Mouse (Mus musculus) liver, embryonic 11.5 days (tissue): ENCODE results near the gene Timd2. TPM values are rescaled to one million over a fixed set of nuclear protein-coding genes. Genes with fewer than 3 reads are reported as not detected.
"Not testable (repeated sequence)": the region's sequence is repeated elsewhere in the genome, so short reads cannot be mapped to it uniquely, and the experiment has no call there.

Experiments used
- ATAC-seq: fragments of 200-750 bp; cut with Nextera tagmentation; replicated peaks from 2 replicates; pipeline ENCODE4 v1.8.0; 2017; ENCODE audit warnings: moderate number of reproducible peaks, mild to moderate bottlenecking, moderate TSS enrichment, moderate library complexity; ENCODE audit not compliant: low FRiP score
- DNase-seq: peaks from one replicate; pipeline ENCODE4 v3.0.0-alpha.2; 2017; ENCODE audit warnings: low spot score
- H3K27ac ChIP-seq: fragments of 300-500 bp; sonication (generic); 2 replicates; pipeline ENCODE4 v1.5.1; 2014; ENCODE audit warnings: mild to moderate bottlenecking, low read depth, low read length, control low read depth
- H3K27me3 ChIP-seq: fragments of 300-500 bp; sonication (generic); replicated peaks from 2 replicates; pipeline ENCODE4 v1.6.1; 2014; ENCODE audit warnings: low read length, mixed read lengths; ENCODE audit not compliant: control insufficient read depth, insufficient read depth
- H3K36me3 ChIP-seq: fragments of 300-500 bp; sonication (generic); 2 replicates; pipeline ENCODE4 v1.6.1; 2014; ENCODE audit warnings: mild to moderate bottlenecking, low read length, moderate library complexity, mixed read lengths; ENCODE audit not compliant: control insufficient read depth, insufficient read depth
- H3K4me1 ChIP-seq: fragments of 300-500 bp; sonication (generic); replicated peaks from 2 replicates; pipeline ENCODE4 v1.6.1; 2014; ENCODE audit warnings: low read length, mixed read lengths; ENCODE audit not compliant: control insufficient read depth, insufficient read depth
- H3K4me2 ChIP-seq: fragments of 300-500 bp; sonication (generic); 2 replicates; pipeline ENCODE4 v1.6.1; 2014; ENCODE audit warnings: mild to moderate bottlenecking, control low read depth, moderate library complexity
- H3K4me3 ChIP-seq: fragments of 300-500 bp; sonication (generic); 2 replicates; pipeline ENCODE4 v1.5.1; 2014; ENCODE audit warnings: low read depth, low read length, control low read depth
- H3K9ac ChIP-seq: fragments of 300-500 bp; sonication (generic); 2 replicates; pipeline ENCODE4 v1.6.1; 2014; ENCODE audit warnings: low read depth, low read length, control low read depth
- H3K9me3 ChIP-seq: fragments of 300-500 bp; sonication (generic); 2 replicates; pipeline ENCODE4 v1.6.1; 2016; ENCODE audit warnings: low read length, inconsistent platforms, mixed read lengths; ENCODE audit not compliant: control insufficient read depth
- WGBS: fragments of 180-500 bp; shearing (Covaris S2); extraction: QIAGEN DNeasy Blood & Tissue Kit; methylation state at CpG from one replicate; pipeline ENCODE4 v1.1.7; 2014; 5-methylcytosine and 5-hydroxymethylcytosine counted together
- polyA plus RNA-seq: library from polyadenylated mRNA; unstranded; fragments of >200 nt; fragmentation: Nextera tagmentation; extraction: Ambion mirVana; gene quantifications from 2 replicates; pipeline ENCODE4 v1.2.1, GENCODE M21; 2014

Timd2 gene
- 4.8 and 6.7 TPM in 2 replicates for polyA plus RNA-seq

DNA sequence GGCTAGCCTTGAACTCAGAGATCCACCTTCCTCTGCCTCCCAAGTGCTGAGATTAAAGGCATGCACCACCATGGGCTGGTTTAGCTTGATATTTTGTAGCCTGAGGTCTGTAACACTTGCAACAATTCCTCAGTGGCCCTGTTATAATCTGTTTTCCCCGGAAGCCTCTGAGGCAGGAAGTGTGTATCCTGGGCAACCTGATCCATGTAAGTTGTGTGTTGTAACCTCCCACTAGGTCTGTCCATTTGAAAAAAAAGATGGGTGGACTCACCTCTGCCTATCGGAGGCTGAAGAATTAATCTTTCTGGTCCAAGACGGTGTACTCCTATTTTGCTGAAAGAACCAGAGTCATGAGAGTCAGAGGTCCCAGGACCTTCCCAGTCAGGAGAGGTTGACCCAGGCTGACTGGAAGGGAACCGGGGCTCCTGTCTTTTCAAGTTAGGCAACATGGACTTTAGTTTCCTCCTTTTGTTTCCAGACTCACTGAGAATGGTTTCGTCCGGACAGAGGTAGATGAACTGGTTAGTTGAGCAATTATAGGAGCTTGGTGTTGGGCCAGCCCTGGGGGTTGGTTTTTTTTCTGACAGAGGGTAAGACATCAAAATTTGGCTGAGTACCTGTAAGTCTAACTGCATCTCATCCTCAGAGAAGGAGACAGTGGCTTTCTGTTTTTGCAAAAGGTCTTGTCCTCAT lies at the start of gene Timd2:
Gene Timd2, minus strand, starts transcription at position 398 of the 693 bp plus-strand sequence.
- Histone ChIP-seq H3K4me2 (no peak within 1 kb of the TSS), H3K9me3 (no peaks in the 10 kb centered on the region)
- ATAC-seq, result no peak

DNA sequence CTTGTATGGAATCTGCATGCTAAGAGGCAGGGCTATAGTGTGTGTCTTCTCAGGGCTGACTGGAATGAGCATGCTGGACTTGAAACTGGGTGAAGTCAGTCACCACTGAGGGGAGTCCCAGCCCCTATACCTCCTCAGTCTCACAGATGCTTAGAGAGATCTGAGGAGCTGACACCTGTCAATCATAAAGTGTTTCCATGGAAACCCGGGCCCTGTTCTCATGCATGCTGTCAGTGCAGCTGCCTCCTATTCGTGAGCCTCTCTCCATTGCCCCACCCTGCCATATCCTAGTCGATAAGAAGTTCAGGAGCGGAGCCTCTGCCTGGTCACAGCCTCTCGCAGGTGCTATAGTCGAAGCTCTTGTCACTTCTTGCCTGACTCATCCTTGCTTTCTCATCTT lies 48.9 kb upstream of the Timd2 start:
- not testable (repeated sequence) for ATAC-seq, H3K27ac ChIP-seq, DNase-seq, H3K4me3 ChIP-seq, H3K36me3 ChIP-seq, H3K9me3 ChIP-seq, H3K4me2 ChIP-seq, H3K4me1 ChIP-seq, H3K9ac ChIP-seq, H3K27me3 ChIP-seq
- WGBS, result 82% methylated on average over 6 of the region's 6 CpGs

More for the DNA sequence above, at the start of gene Timd2:
- no peaks in the 10 kb centered on the region for H3K27me3 ChIP-seq
- H3K36me3 ChIP-seq, result no peaks in the 10 kb centered on the region
- H3K4me1 ChIP-seq, result no peaks in the 10 kb centered on the region
- no peak within 1 kb of the TSS for H3K4me3 ChIP-seq
- no peak within 1 kb of the TSS for H3K9ac ChIP-seq
- 68% methylated on average over 6 of the region's 6 CpGs for WGBS
- DNase-seq, result no peak
- no peak within 1 kb of the TSS for H3K27ac ChIP-seq

DNA sequence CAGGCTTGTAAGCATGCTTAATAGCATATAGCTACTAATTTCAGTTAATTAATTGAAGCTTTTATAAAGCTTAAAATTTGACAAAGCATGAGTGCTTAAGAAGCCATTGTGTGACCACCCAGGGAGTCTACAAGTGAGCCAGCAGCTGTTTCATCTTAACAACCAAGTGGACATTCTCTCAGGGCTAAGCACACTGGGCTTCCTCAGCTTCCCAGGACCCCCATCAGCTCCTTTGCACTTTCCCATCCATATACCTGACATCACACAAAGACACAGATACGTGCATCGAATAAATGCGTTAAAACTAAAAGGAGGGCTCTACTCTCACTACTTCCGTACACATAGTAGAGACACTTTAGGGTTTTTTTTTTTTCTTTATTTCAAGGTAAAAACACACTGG lies 47.8 kb upstream of the Timd2 start:
- Histone ChIP-seq H3K4me2 (no peak overlapping the region), H3K36me3 (no peaks in the 10 kb centered on the region), H3K9me3 (no peaks in the 10 kb centered on the region), H3K9ac (no peak overlapping the region), H3K4me1 (no peaks in the 10 kb centered on the region), H3K4me3 (no peak overlapping the region), H3K27me3 (no peaks in the 10 kb centered on the region), H3K27ac (no peak overlapping the region)
- DNase-seq (no peak), ATAC-seq (no peak)
- 90% methylated on average over 4 of the region's 4 CpGs for WGBS

DNA sequence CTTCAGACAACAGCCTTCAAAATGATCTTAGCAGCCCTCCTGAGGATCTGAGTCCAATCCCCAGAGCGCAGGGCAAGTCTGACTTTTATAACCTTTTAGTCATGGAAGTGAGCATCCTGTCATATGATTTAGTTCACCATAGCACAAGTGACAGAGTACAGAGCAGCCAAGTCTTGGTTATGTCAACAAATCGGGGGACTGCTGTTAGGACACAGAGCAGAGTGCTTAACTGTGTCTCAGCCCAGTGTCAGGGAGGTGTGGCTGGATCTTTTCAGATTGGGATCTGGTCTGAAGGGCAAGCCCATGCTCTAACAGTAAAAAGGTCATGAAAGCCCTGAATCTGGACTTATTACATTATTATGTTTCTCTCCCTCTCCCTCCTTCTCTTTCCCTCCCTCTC lies 46.8 kb upstream of the Timd2 start:
- Histone ChIP-seq H3K4me3 (no peak overlapping the region), H3K9ac (no peak overlapping the region), H3K4me2 (no peak overlapping the region), H3K36me3 (no peaks in the 10 kb centered on the region), H3K27me3 (no peaks in the 10 kb centered on the region), H3K4me1 (no peaks in the 10 kb centered on the region), H3K27ac (no peak overlapping the region), H3K9me3 (no peaks in the 10 kb centered on the region)
- ATAC-seq (no peak), DNase-seq (no peak)
- 54% methylated on average over 2 of the region's 2 CpGs for WGBS

DNA sequence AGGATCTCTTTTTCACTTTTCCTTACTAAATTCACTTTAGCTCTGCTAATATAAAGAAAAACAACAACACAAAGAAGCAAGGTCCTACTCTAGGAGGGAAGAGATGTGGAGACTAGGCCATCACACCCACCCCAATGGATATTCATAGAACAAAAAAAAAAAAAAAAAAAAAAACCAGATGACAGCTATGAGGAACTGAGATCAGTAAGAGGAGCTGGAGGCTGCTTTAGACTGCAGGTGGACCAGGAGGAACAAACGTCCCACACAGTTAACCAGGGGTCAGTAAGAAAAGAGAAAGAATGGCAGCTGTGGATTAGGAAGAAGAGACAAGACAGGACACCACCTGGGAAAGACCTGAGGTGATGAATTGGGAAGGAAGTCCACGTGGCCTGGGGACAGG lies 41.1 kb upstream of the Timd2 start:
- Histone ChIP-seq H3K9me3 (no peaks in the 10 kb centered on the region), H3K4me3 (no peak overlapping the region), H3K4me1 (no peaks in the 10 kb centered on the region), H3K4me2 (no peak overlapping the region), H3K27me3 (no peaks in the 10 kb centered on the region), H3K36me3 (no peaks in the 10 kb centered on the region), H3K27ac (no peak overlapping the region), H3K9ac (no peak overlapping the region)
- 52% methylated on average over 2 of the region's 2 CpGs for WGBS
- no peak for DNase-seq
- no peak for ATAC-seq

DNA sequence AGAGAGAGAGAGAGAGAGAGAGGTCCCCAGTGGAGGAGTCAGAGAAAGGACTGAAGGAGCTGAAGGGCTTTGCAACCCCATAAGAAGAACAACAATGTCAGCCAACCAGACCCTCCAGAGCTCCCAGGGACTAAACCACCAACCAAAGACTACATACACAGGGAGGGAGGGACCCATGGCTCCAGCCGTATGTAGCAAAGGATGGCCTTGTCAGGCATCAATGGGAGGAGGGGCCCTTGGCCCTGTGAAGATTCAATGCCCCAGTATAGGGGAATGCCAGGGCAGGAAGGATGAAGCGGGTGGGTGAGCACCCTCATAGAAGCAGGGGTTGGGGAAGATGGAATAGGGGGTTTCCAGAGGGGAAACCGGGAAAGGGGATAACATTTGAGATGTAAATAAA lies 34.9 kb upstream of the Timd2 start:
- Histone ChIP-seq H3K4me3 (no peak overlapping the region), H3K36me3 (no peaks in the 10 kb centered on the region), H3K4me2 (no peak overlapping the region), H3K9ac (no peak overlapping the region), H3K27ac (no peak overlapping the region), H3K9me3 (no peaks in the 10 kb centered on the region), H3K27me3 (no peaks in the 10 kb centered on the region), H3K4me1 (no peaks in the 10 kb centered on the region)
- ATAC-seq, result no peak
- WGBS, result 74% methylated on average over 3 of the region's 3 CpGs
- no peak for DNase-seq

DNA sequence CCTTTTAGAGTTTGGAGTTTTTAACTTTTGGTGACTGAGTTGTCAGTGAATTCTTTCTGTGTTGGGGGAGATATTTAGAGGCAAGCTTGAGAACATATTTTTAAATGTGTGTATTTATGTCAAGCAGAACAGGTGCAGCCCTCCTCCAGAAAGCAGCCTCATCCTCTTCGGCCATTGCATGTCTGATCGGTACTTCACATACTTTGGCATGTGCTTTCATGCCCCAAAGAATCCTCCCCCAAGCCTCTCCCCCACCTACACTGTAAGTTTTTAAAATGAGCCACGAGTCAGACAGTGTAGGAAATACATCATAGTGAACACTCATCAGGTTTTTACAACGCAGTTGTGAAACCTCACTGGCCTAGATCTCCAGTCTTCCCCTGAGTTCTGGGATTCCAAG lies 34.0 kb upstream of the Timd2 start:
- no peak for ATAC-seq

DNA sequence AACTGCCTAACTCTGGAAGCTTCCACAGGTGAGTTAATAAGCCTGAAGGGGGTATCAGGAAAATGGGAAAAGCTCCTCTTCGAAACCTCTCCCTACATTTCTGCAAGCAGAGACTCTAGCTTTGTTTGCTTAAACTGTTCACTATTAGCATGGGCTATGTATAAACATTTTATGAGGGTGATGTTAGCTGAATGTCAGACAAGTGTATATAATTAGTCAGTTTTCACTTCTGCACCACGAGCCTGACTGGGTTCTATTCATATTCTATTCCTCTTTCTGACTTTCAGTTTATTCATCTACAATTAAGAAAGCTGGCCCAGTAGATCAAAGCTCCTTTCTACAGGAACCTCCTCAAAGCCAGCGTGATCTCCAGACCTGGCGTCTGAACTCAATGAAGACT lies 32.6 kb upstream of the Timd2 start:
- Histone ChIP-seq H3K9me3 (no peaks in the 10 kb centered on the region), H3K4me3 (no peak overlapping the region), H3K4me1 (no peaks in the 10 kb centered on the region), H3K27me3 (no peaks in the 10 kb centered on the region), H3K9ac (no peak overlapping the region), H3K4me2 (no peak overlapping the region), H3K36me3 (no peaks in the 10 kb centered on the region), H3K27ac (no peak overlapping the region)
- 79% methylated on average over 4 of the region's 4 CpGs for WGBS
- DNase-seq, result no peak
- no peak for ATAC-seq

More for the DNA sequence above, 34.0 kb upstream of the Timd2 start:
- Histone ChIP-seq H3K4me3 (no peak overlapping the region), H3K36me3 (no peaks in the 10 kb centered on the region), H3K4me2 (no peak overlapping the region), H3K9ac (no peak overlapping the region), H3K27ac (no peak overlapping the region), H3K9me3 (no peaks in the 10 kb centered on the region), H3K4me1 (no peaks in the 10 kb centered on the region), H3K27me3 (no peaks in the 10 kb centered on the region)
- DNase-seq, result no peak
- WGBS, result 85% methylated on average over 4 of the region's 4 CpGs

DNA sequence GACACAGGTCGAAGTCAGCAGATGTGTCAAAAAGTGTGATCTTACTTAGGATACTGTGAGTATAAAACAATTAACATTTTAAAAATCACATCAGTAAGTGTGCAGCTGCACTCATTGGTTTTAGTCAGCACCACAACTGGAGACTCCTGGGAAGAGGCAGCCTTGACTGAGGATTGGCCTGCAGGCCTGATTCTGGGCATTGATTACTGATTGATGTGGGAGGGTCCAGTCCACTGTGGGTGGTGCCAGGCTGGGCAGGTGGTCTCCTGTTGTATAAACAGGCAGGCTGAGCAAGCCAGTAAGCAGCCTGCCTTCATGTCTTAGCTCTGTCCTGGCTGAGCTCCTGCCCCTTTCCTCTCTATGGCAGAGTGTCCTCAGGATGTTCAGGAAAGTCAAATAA lies 28.2 kb upstream of the Timd2 start, which contains the start of gene Havcr1:
Gene Havcr1, plus strand, starts transcription at position 5 of the 400 bp plus-strand sequence.
- not testable (repeated sequence) for H3K27me3 ChIP-seq, H3K4me2 ChIP-seq, H3K4me1 ChIP-seq, H3K9me3 ChIP-seq, H3K9ac ChIP-seq, ATAC-seq, H3K36me3 ChIP-seq, H3K27ac ChIP-seq, H3K4me3 ChIP-seq, DNase-seq
- 85% methylated on average over 1 of the region's 1 CpGs for WGBS
